8 mouse cellular contexts compared by ENCODE assay signal in the genomic region with DNA sequence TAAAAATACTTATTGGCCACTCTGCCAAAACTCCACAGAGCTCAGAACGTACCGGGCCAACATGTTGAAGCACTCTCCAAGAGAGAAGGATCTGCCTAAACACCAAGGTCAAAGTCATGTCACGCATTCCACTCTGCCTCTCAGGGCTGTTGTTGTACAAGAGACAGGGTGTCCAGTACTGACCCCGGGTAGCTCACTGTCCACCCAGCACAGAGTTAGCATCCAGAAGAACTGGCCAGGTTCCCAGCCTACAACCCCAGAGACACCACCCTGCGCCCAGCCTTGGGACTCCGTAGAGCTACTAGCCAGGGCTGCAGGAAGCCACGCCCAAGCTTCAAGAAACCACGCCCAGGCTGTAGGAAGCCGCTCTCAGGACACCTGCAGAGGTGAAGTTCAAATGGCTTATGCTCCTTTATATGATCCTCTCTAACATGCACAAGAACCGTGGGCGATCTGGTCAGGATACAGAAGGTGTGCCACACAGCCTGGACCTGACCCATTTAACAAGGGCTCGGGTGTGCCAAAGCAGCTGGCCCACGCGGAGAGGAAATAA. TPM values are rescaled to one million over a fixed set of nuclear protein-coding genes. Genes with fewer than 3 reads are reported as not detected.
DNase-seq lines count a peak whose midpoint lies in the region; ATAC-seq lines count a peak whose summit lies in the region.

No protein-coding gene starts in this region.

- no peaks in the 10 kb centered on the region for H3K9me3 ChIP-seq in liver, embryonic 11.5 days (ENCODE audit: control insufficient read depth, low read length)
- H3K9me3 ChIP-seq in intestine, embryonic 15.5 days: no peaks in the 10 kb centered on the region

- ATAC-seq in liver, embryonic 11.5 days (replicated peaks; ENCODE audit: low FRiP score): no peak
- ATAC-seq in erythroid progenitor cell, adult 5-6 weeks (replicated peaks; ENCODE audit: low FRiP score, poor library complexity, severe bottlenecking): peak; percentile 59
- 0 out of 2 replicates have a peak, but pooled peaks have one; percentile 23 for ATAC-seq in intestine, embryonic 15.5 days

- 43% methylated on average over 14 of the region's 14 CpGs for WGBS in liver, embryonic 11.5 days
- WGBS in intestine, embryonic 15.5 days: 46% methylated on average over 14 of the region's 14 CpGs

- no peak overlapping the region for H3K4me2 ChIP-seq in liver, embryonic 11.5 days
- no peak overlapping the region for H3K4me2 ChIP-seq in intestine, embryonic 15.5 days (replicated peaks)

- 0 out of 2 replicates have a peak, but pooled peaks cover 2% of the 10 kb centered on the region for H3K27me3 ChIP-seq in liver, embryonic 11.5 days (replicated peaks; ENCODE audit: control insufficient read depth, insufficient read depth, low read length)
- 0 out of 2 replicates have a peak, but pooled peaks cover 2% of the 10 kb centered on the region for H3K27me3 ChIP-seq in intestine, embryonic 15.5 days (replicated peaks)

- peaks cover 3% of the 10 kb centered on the region; the same call in 1 of the 2 replicates for H3K4me1 ChIP-seq in liver, embryonic 11.5 days (replicated peaks; ENCODE audit: control insufficient read depth, insufficient read depth, low read length)
- 0 out of 2 replicates have a peak, but pooled peaks cover 6% of the 10 kb centered on the region for H3K4me1 ChIP-seq in intestine, embryonic 15.5 days (replicated peaks)

- no peak overlapping the region for H3K4me3 ChIP-seq in liver, embryonic 11.5 days (ENCODE audit: low read depth, low read length)
- H3K4me3 ChIP-seq in intestine, embryonic 15.5 days (replicated peaks): no peak overlapping the region

- H3K36me3 ChIP-seq in liver, embryonic 11.5 days (ENCODE audit: control insufficient read depth, insufficient read depth, low read length): no peaks in the 10 kb centered on the region
- no peaks in the 10 kb centered on the region for H3K36me3 ChIP-seq in intestine, embryonic 15.5 days

- peak; percentile 42 for DNase-seq in liver
- no peak for DNase-seq in liver, embryonic 11.5 days (ENCODE audit: low spot score)
- peak; percentile 76 for DNase-seq in lung, postnatal 14 days
- no peak for DNase-seq in layer of hippocampus, postnatal 36 days
- DNase-seq in left cerebral cortex, adult 8-10 months (ENCODE audit: low spot score in 2 of 2): no peak
- DNase-seq in frontal cortex, adult 2 months (ENCODE audit: extremely low spot score in 1 of 2, low spot score in 1 of 2): no peak

- no peak overlapping the region for H3K27ac ChIP-seq in liver, embryonic 11.5 days (ENCODE audit: low read depth, low read length)
- no peak overlapping the region for H3K27ac ChIP-seq in intestine, embryonic 15.5 days

- H3K9ac ChIP-seq in liver, embryonic 11.5 days (ENCODE audit: low read depth, low read length): no peak overlapping the region
- H3K9ac ChIP-seq in intestine, embryonic 15.5 days: no peak overlapping the region

RNA-seq across cellular contexts. Expression of a gene that starts 30.7 kb away (rescaled TPM):
- 101 and 102 TPM in 2 replicates for polyA plus RNA-seq in liver, embryonic 11.5 days (2014; fragmentation: Nextera tagmentation; extraction: Ambion mirVana)
- total RNA-seq in erythroid progenitor cell, adult 5-6 weeks (2015; ENCODE audit: low replicate concordance): 41.9 and 46.9 TPM in 2 replicates
- 72.3 and 79.2 TPM in 2 replicates for total RNA-seq in erythroid progenitor cell, adult 5-6 weeks (2017; ENCODE audit: low replicate concordance)
- polyA plus RNA-seq in intestine, embryonic 15.5 days (2015; fragmentation: Nextera tagmentation; extraction: Ambion mirVana): 73.2 and 75.6 TPM in 2 replicates
- 10 to 100 TPM; 62.0 to 63.1 TPM for total RNA-seq in layer of hippocampus, postnatal 36 days (2021)
- 10 to 100 TPM; 51.5 to 75.7 (median 62.5) TPM for total RNA-seq in left cerebral cortex, adult 8-10 months (2022)
- polyA plus RNA-seq in frontal cortex, adult 2 months (2012; rRNA removed): 62.5 and 64.2 TPM in 2 replicates

RNA-seq across cellular contexts. Expression of a gene that starts 41.1 kb away (rescaled TPM):
- 72.5 and 93.9 TPM in 2 replicates for polyA plus RNA-seq in liver, embryonic 11.5 days (2014; fragmentation: Nextera tagmentation; extraction: Ambion mirVana)
- total RNA-seq in erythroid progenitor cell, adult 5-6 weeks (2015; ENCODE audit: low replicate concordance): 67.5 and 120 TPM in 2 replicates
- total RNA-seq in erythroid progenitor cell, adult 5-6 weeks (2017; ENCODE audit: low replicate concordance): 13.5 and 41.5 TPM in 2 replicates
- polyA plus RNA-seq in intestine, embryonic 15.5 days (2015; fragmentation: Nextera tagmentation; extraction: Ambion mirVana): 70.2 and 75.7 TPM in 2 replicates
- total RNA-seq in layer of hippocampus, postnatal 36 days (2021): 100 to 1,000 TPM; 279 to 294 TPM
- 100 to 1,000 TPM; 236 to 263 (median 255) TPM for total RNA-seq in left cerebral cortex, adult 8-10 months (2022)
- 124 and 125 TPM in 2 replicates for polyA plus RNA-seq in frontal cortex, adult 2 months (2012; rRNA removed)

Comparison
In these comparisons a context has a peak if more than half of its experiments do, and no peak if none do; other contexts are left out.
1. DNase-seq: peak in liver (single experiment) and lung, postnatal 14 days (single experiment); none in liver, embryonic 11.5 days (single experiment), layer of hippocampus, postnatal 36 days (0 of 2), left cerebral cortex, adult 8-10 months (0 of 2) and frontal cortex, adult 2 months (0 of 2).